Mouse (Mus musculus) midbrain, embryonic 12.5 days (tissue): ENCODE results near the gene Cdk13. TPM values are rescaled to one million over a fixed set of nuclear protein-coding genes. Genes with fewer than 3 reads are reported as not detected.
A peak's percentile ranks its signal among the peaks of the same experiment; 100 is the strongest.

ENCODE experiments used
- ATAC-seq: fragments of 200-750 bp; cut with Nextera tagmentation; 2 replicates; pipeline ENCODE4 v1.8.0; 2017; ENCODE audit warnings: low read depth, moderate TSS enrichment, moderate library complexity; ENCODE audit not compliant: low FRiP score
- H3K27ac ChIP-seq: fragments of 300-500 bp; sonication (generic); replicated peaks from 2 replicates; pipeline ENCODE4 v1.5.1; 2016; ENCODE audit warnings: mild to moderate bottlenecking
- H3K27me3 ChIP-seq: fragments of 300-500 bp; sonication (generic); 2 replicates; pipeline ENCODE4 v1.6.1; 2016; ENCODE audit warnings: mild to moderate bottlenecking
- H3K36me3 ChIP-seq: fragments of 300-500 bp; sonication (generic); 2 replicates; pipeline ENCODE4 v1.6.1; 2016
- H3K4me1 ChIP-seq: fragments of 300-500 bp; sonication (generic); 2 replicates; pipeline ENCODE4 v1.6.1; 2016
- H3K4me2 ChIP-seq: fragments of 300-500 bp; sonication (generic); replicated peaks from 2 replicates; pipeline ENCODE4 v1.6.1; 2016; ENCODE audit warnings: mild to moderate bottlenecking, moderate library complexity
- H3K4me3 ChIP-seq: fragments of 300-500 bp; sonication (generic); 2 replicates; pipeline ENCODE4 v1.5.1; 2016; ENCODE audit warnings: mild to moderate bottlenecking
- H3K9ac ChIP-seq: fragments of 300-500 bp; sonication (generic); replicated peaks from 2 replicates; pipeline ENCODE4 v1.6.1; 2016; ENCODE audit warnings: mild to moderate bottlenecking, moderate library complexity
- H3K9me3 ChIP-seq: fragments of 300-500 bp; sonication (generic); 2 replicates; pipeline ENCODE4 v1.6.1; 2016; ENCODE audit warnings: mild to moderate bottlenecking
- WGBS: fragments of 180-500 bp; shearing (Covaris S2); methylation state at CpG from one replicate; pipeline ENCODE4 v1.1.7; 2016; 5-methylcytosine and 5-hydroxymethylcytosine counted together
- microRNA counts: library from miRNA; unstranded; fragments of <30 nt; microRNA quantifications from one replicate; lab custom pipeline; 2017
- microRNA-seq: library from miRNA; unstranded; fragments of <30 nt; microRNA quantifications from one replicate; pipeline ENCODE4, GENCODE M21; 2017
- polyA plus RNA-seq: library from polyadenylated mRNA; unstranded; fragments of >200 nt; fragmentation: Nextera tagmentation; extraction: Ambion mirVana; gene quantifications from 2 replicates; pipeline ENCODE4 v1.2.1, GENCODE M21; 2016

The Cdk13 gene
- polyA plus RNA-seq, 1 experiment from 2014 or later, result 23.7 TPM

- Histone ChIP-seq H3K9me3 (no peaks in the 10 kb centered on the region), H3K27ac (no peak overlapping the region), H3K4me1 (0 out of 2 replicates have a peak, but pooled peaks cover 7% of the 10 kb centered on the region), H3K36me3 (no peaks in the 10 kb centered on the region), H3K4me2 (peak overlapping the region; percentile 69), H3K4me3 (0 out of 2 replicates have a peak overlapping the region, but pooled peaks have one; percentile 85), H3K27me3 (no peaks in the 10 kb centered on the region), H3K9ac (no peak overlapping the region)
- ATAC-seq, result no peak
- WGBS, result 75% methylated on average over 5 of the region's 5 CpGs
These were observed 111.1 kb downstream of the Cdk13 start for GRCm38 (mm10) chr13:17693816-17694215.

GRCm38 (mm10) chr13:17691436-17691835 lies 113.5 kb downstream of the Cdk13 start:
- no peak for ATAC-seq
- H3K27ac ChIP-seq, result no peak overlapping the region
- no peak overlapping the region for H3K9ac ChIP-seq
- WGBS, result 74% methylated on average over 1 of the region's 1 CpGs
- H3K9me3 ChIP-seq, result no peaks in the 10 kb centered on the region
- no peaks in the 10 kb centered on the region for H3K36me3 ChIP-seq
- H3K4me2 ChIP-seq, result no peak overlapping the region
- no peaks in the 10 kb centered on the region for H3K27me3 ChIP-seq
- 0 out of 2 replicates have a peak, but pooled peaks cover 5% of the 10 kb centered on the region for H3K4me1 ChIP-seq
- H3K4me3 ChIP-seq, result no peak overlapping the region

- Histone ChIP-seq H3K27ac (no peak overlapping the region), H3K9me3 (no peaks in the 10 kb centered on the region), H3K36me3 (no peaks in the 10 kb centered on the region), H3K4me1 (no peaks in the 10 kb centered on the region), H3K4me3 (no peak overlapping the region), H3K9ac (no peak overlapping the region), H3K4me2 (no peak overlapping the region), H3K27me3 (no peaks in the 10 kb centered on the region)
- no peak for ATAC-seq
These were observed 114.2 kb downstream of the Cdk13 start for GRCm38 (mm10) chr13:17690686-17691085.

GRCm38 (mm10) chr13:17689461-17689860 lies 115.4 kb downstream of the Cdk13 start:
- Histone ChIP-seq H3K9me3 (no peaks in the 10 kb centered on the region), H3K9ac (no peak overlapping the region), H3K4me3 (no peak overlapping the region), H3K4me1 (no peaks in the 10 kb centered on the region), H3K27ac (no peak overlapping the region), H3K27me3 (no peaks in the 10 kb centered on the region), H3K36me3 (no peaks in the 10 kb centered on the region), H3K4me2 (no peak overlapping the region)
- ATAC-seq, result no peak

GRCm38 (mm10) chr13:17671122-17671521 lies 133.8 kb downstream of the Cdk13 start:
- no peak overlapping the region for H3K27ac ChIP-seq
- no peaks in the 10 kb centered on the region for H3K4me1 ChIP-seq
- no peak overlapping the region for H3K4me2 ChIP-seq
- ATAC-seq, result no peak
- WGBS, result 83% methylated on average over 1 of the region's 1 CpGs
- no peaks in the 10 kb centered on the region for H3K9me3 ChIP-seq
- H3K4me3 ChIP-seq, result no peak overlapping the region
- H3K36me3 ChIP-seq, result no peaks in the 10 kb centered on the region
- no peaks in the 10 kb centered on the region for H3K27me3 ChIP-seq
- no peak overlapping the region for H3K9ac ChIP-seq

- H3K27me3 ChIP-seq, result no peaks in the 10 kb centered on the region
- H3K27ac ChIP-seq, result no peak overlapping the region
- no peak overlapping the region for H3K4me2 ChIP-seq
- no peak for ATAC-seq
- WGBS, result 90% methylated on average over 1 of the region's 1 CpGs
- no peaks in the 10 kb centered on the region for H3K9me3 ChIP-seq
- no peak overlapping the region for H3K9ac ChIP-seq
- no peak overlapping the region for H3K4me3 ChIP-seq
- H3K4me1 ChIP-seq, result no peaks in the 10 kb centered on the region
- no peaks in the 10 kb centered on the region for H3K36me3 ChIP-seq
These were observed 137.5 kb downstream of the Cdk13 start for GRCm38 (mm10) chr13:17667380-17667779.

MicroRNA genes within 50 kb of the gene (microRNA counts, 519-probe panel; counts per million panel counts)
- microRNA mmu-miR-466i (lab: Ali Mortazavi, UCI), result not detected

Small RNA genes within 50 kb of the gene (microRNA-seq; reads per million reads assigned to microRNA genes)
- not detected for gene Mir466i

Other genes with a start within 250 kb of the Cdk13 start
- 56.6 and 59.4 TPM in 2 replicates for gene Mplkip, start 109.9 kb downstream of the Cdk13 start, polyA plus RNA-seq
- 3.8 and 5.1 TPM in 2 replicates for gene Sugct, start 109.5 kb downstream of the Cdk13 start, polyA plus RNA-seq
- gene Rala, start 139.1 kb upstream of the Cdk13 start, polyA plus RNA-seq, result 141 TPM in 2 replicates
- 89.5 and 94.1 TPM in 2 replicates for gene Yae1d1, start 188.3 kb upstream of the Cdk13 start, polyA plus RNA-seq